Comparison of ENCODE assay signal across 1 mouse cellular context in genomic region chr16:32507407-32507806, GRCm38 (mm10).
A peak's percentile ranks its signal among the peaks of the same experiment; 100 is the strongest.
TF ChIP-seq lines count a peak whose summit lies in the region.

No protein-coding gene starts in this region.

TF ChIP-seq in MEL, 35 proteins besides CTCF, POLR2A, EP300 and RAD21 (continued from another document):
- TF ChIP-seq UBTF (IDR thresholded peaks at IDR 0.05; ENCODE audit: borderline replicate concordance, insufficient read depth, low read depth, low read length) (no peak), POLR2AphosphoS2 (IDR thresholded peaks at IDR 0.05; ENCODE audit: low read length) (no peak), E2F4 (IDR thresholded peaks at IDR 0.05; ENCODE audit: borderline replicate concordance, low read depth, low read length) (no peak), CHD2 (IDR thresholded peaks at IDR 0.05; ENCODE audit: low read length) (no peak), KAT2A (conservative IDR thresholded peaks at IDR 0.05; ENCODE audit: low read depth, low read length) (no peak), ZKSCAN1 (IDR thresholded peaks at IDR 0.05; ENCODE audit: low read depth, low read length) (no peak), NRF1 (IDR thresholded peaks at IDR 0.05; ENCODE audit: insufficient read depth, low read depth, low read length, poor library complexity, severe bottlenecking) (no peak), POLR2AphosphoS5 (IDR thresholded peaks at IDR 0.05; ENCODE audit: borderline replicate concordance, low read depth, low read length) (no peak), SMC3 (IDR thresholded peaks at IDR 0.05; ENCODE audit: low read depth, low read length) (peak; percentile 90), RCOR1 (IDR thresholded peaks at IDR 0.05; ENCODE audit: low read depth, low read length) (no peak), NELFE (IDR thresholded peaks at IDR 0.05; ENCODE audit: low read depth, low read length) (no peak), MYC (IDR thresholded peaks at IDR 0.05; ENCODE audit: low read depth, low read length) (no peak), SIN3A (IDR thresholded peaks at IDR 0.05; ENCODE audit: low read length) (peak; percentile 34; the same call in 1 of the 2 replicates)
